Mouse (Mus musculus) embryo, embryonic 11.5 days (tissue): ENCODE data around the gene Rnf224.

Source experiments
- DNase-seq: peaks from one replicate; pipeline ENCODE4 v3.0.0-alpha.2; 2012; ENCODE audit warnings: low read depth, low spot score

Gene Rnf224

GRCm38 (mm10) chr2:25195211-25196156 is 41.1 kb downstream of the Rnf224 start:
- DNase-seq = no peak

- no peak for DNase-seq
Measured at GRCm38 (mm10) chr2:25194486-25195171, 42.0 kb downstream of the Rnf224 start.

DNA sequence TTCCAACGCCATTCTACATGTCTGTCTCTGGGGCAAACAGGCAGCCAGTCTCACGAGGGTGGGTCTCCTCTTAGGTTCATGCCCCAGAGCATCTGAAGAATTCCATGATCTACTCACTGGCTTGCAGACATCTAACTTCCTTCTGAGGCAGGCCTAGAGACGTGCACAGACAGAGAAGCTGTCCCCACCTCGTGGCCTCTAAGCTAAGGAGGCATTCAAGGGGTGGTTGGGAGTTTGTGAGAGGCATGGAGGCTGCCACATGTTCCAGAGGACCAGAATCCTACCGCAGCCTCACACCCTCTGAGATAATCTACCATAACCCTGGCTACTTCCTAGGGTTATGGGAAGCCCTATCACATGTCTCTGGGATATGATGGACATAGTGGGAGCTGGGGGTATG is 42.6 kb downstream of the Rnf224 start:
- DNase-seq = no peak

DNA sequence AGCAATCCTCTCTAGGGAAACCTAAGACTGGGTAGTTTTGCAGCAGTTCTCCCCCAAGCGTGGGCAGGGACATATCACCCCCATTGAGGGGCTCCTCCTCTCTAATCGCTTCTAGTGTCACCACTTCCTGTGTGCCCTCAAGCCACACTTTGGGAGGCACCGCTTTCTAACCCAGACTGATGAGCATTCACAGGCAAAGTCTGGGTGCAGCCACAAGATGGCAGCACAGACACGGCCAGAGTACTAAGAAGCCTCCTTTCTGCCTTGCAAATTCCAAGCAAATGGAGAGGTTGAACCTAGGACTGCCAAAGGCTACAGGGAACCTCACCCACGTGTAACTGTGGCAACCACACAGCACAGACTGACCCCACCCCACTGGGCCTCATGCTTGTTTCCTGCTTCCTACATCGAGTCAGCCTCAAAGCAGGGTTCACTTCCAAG is 43.2 kb downstream of the Rnf224 start:
- peak; percentile 81 for DNase-seq

DNA sequence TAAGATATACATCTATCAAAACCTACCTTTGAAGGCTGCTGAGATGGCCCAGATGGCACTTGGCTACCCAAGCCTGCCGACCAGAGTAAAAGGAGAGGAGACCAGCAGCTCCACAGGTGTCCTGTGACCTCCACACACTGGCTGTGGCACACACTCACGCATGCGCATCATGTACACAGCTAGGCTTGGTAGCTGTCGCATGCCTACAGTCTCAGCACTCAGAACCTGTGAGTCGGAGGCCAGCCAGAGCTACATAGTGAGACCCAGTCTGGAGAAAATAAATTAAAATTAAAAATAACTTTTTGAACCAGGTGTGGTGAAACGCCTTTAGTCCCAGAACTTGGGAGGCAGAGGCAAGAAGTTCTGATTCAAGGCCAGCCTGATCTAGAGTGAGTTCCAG is 48.7 kb downstream of the Rnf224 start:
- DNase-seq = no peak

DNA sequence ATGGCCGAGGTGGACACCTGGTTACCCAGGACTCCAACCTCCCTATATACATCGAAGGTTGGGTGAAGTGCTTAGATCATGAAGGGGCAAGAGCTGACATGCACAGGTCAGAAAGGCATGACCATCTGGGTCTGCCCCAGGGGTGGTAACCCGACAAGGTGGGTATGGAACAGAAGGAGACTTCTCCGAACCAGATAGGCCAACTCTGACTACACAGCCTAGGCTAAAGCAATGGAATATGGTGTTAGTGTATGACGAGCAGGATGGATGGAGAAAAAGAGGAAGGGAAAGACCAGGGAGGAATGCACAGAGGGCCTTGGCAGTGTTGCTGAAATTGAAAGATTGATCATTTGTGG is 50.0 kb downstream of the Rnf224 start:
- no peak for DNase-seq

GRCm38 (mm10) chr2:25185625-25186574 is 50.7 kb downstream of the Rnf224 start:
- DNase-seq = peak; percentile 69

GRCm38 (mm10) chr2:25184496-25184895 is 52.1 kb downstream of the Rnf224 start:
- DNase-seq = no peak
